Mouse (Mus musculus) lung, embryonic 14.5 days (tissue): ENCODE data around the gene Mrpl37. TPM values are rescaled to one million over a fixed set of nuclear protein-coding genes. Genes with fewer than 3 reads are reported as not detected.
"Not testable (repeated sequence)": the region's sequence is repeated elsewhere in the genome, so short reads cannot be mapped to it uniquely, and the experiment has no call there.

Experiments used
- ATAC-seq: fragments of 200-750 bp; cut with Nextera tagmentation; 2 replicates; pipeline ENCODE4 v1.8.0; 2017; ENCODE audit warnings: mild to moderate bottlenecking, moderate TSS enrichment, moderate library complexity; ENCODE audit not compliant: insufficient read depth
- DNase-seq: peaks from one replicate; pipeline ENCODE4 v3.0.0-alpha.2; 2015
- H3K27ac ChIP-seq: fragments of 300-500 bp; sonication (generic); 2 replicates; pipeline ENCODE4 v1.5.1; 2014; ENCODE audit warnings: low read depth, mild to moderate bottlenecking, moderate library complexity
- H3K27me3 ChIP-seq: fragments of 300-500 bp; sonication (generic); 2 replicates; pipeline ENCODE4 v1.6.1; 2014; ENCODE audit warnings: low read length, control low read depth; ENCODE audit not compliant: insufficient read depth
- H3K36me3 ChIP-seq: fragments of 300-500 bp; sonication (generic); 2 replicates; pipeline ENCODE4 v1.6.1; 2014; ENCODE audit warnings: control low read depth; ENCODE audit not compliant: insufficient read depth
- H3K4me1 ChIP-seq: fragments of 300-500 bp; sonication (generic); 2 replicates; pipeline ENCODE4 v1.6.1; 2014; ENCODE audit warnings: antibody characterized with exemption, control low read depth; ENCODE audit not compliant: insufficient read depth
- H3K4me2 ChIP-seq: fragments of 300-500 bp; sonication (generic); 2 replicates; pipeline ENCODE4 v1.6.1; 2014; ENCODE audit warnings: mild to moderate bottlenecking
- H3K4me3 ChIP-seq: fragments of 300-500 bp; sonication (generic); 2 replicates; pipeline ENCODE4 v1.5.1; 2014; ENCODE audit warnings: low read depth, low read length
- H3K9ac ChIP-seq: fragments of 300-500 bp; sonication (generic); 2 replicates; pipeline ENCODE4 v1.6.1; 2014
- H3K9me3 ChIP-seq: fragments of 300-500 bp; sonication (generic); 2 replicates; pipeline ENCODE4 v1.6.1; 2016; ENCODE audit warnings: low read depth, low read length, control low read depth
- CTCF ChIP-seq: IDR thresholded peaks from 2 replicates; pipeline ENCODE4 v1.5.1; 2016; ENCODE audit warnings: antibody characterized with exemption, low read depth
- WGBS: fragments of 180-500 bp; shearing (Covaris S2); extraction: QIAGEN DNeasy Blood & Tissue Kit; methylation state at CpG from one replicate; pipeline ENCODE4 v1.1.7; 2014; 5-methylcytosine and 5-hydroxymethylcytosine counted together
- polyA plus RNA-seq: library from polyadenylated mRNA; unstranded; fragments of >200 nt; fragmentation: Nextera tagmentation; extraction: Ambion mirVana; gene quantifications from 2 replicates; pipeline ENCODE4 v1.2.1, GENCODE M21; 2014

The Mrpl37 gene
- polyA plus RNA-seq, result 106 and 115 TPM in 2 replicates

GRCm38 (mm10) chr4:107066252-107067124, at the start of gene Mrpl37, which contains the start of gene Cyb5rl:
Mrpl37 (minus strand) TSS chr4:107066868.
Cyb5rl (plus strand) TSS chr4:107066988.
- Histone ChIP-seq H3K9ac (peak within 1 kb of the TSS; percentile 84), H3K4me2 (peak within 1 kb of the TSS; percentile 96), H3K4me1 (peaks cover 4% of the 10 kb centered on the region; the same call in 1 of the 2 replicates), H3K27ac (peak within 1 kb of the TSS; percentile 46), H3K9me3 (no peaks in the 10 kb centered on the region), H3K36me3 (peaks cover 33% of the 10 kb centered on the region), H3K4me3 (peak within 1 kb of the TSS; percentile 95), H3K27me3 (no peaks in the 10 kb centered on the region)
- peak; percentile 99 for DNase-seq
- ATAC-seq, result peak; percentile 99
- TF ChIP-seq CTCF, result no peak
- WGBS, result under 1% methylated on average over 60 of the region's 60 CpGs

GRCm38 (mm10) chr4:107114278-107114677, 47.6 kb upstream of the Mrpl37 start:
- no peaks in the 10 kb centered on the region for H3K9me3 ChIP-seq
- H3K4me1 ChIP-seq, result peaks cover 2% of the 10 kb centered on the region; the same call in 1 of the 2 replicates
- no peak overlapping the region for H3K4me2 ChIP-seq
- DNase-seq (no peak), ATAC-seq (no peak)
- no peak for TF ChIP-seq CTCF
- WGBS, result 20% methylated on average over 8 of the region's 8 CpGs
- H3K27ac ChIP-seq, result no peak overlapping the region
- no peak overlapping the region for H3K9ac ChIP-seq
- H3K4me3 ChIP-seq, result no peak overlapping the region
- no peaks in the 10 kb centered on the region for H3K27me3 ChIP-seq
- no peaks in the 10 kb centered on the region for H3K36me3 ChIP-seq

GRCm38 (mm10) chr4:107109181-107109580, 42.5 kb upstream of the Mrpl37 start:
- DNase-seq, H3K9me3 ChIP-seq, H3K27me3 ChIP-seq, H3K27ac ChIP-seq, ATAC-seq, H3K36me3 ChIP-seq, H3K9ac ChIP-seq, H3K4me3 ChIP-seq, H3K4me2 ChIP-seq, H3K4me1 ChIP-seq: not testable (repeated sequence)
- 88% methylated on average over 6 of the region's 6 CpGs for WGBS

GRCm38 (mm10) chr4:107108291-107108731, 41.6 kb upstream of the Mrpl37 start:
- H3K9me3 ChIP-seq, result no peaks in the 10 kb centered on the region
- H3K27ac ChIP-seq, result 0 out of 2 replicates have a peak overlapping the region, but pooled peaks have one; percentile 12
- WGBS, result 27% methylated on average over 13 of the region's 13 CpGs
- ATAC-seq (no peak), DNase-seq (peak; percentile 31)
- peak overlapping the region; percentile 29; the same call in 1 of the 2 replicates for H3K9ac ChIP-seq
- H3K36me3 ChIP-seq, result no peaks in the 10 kb centered on the region
- H3K4me3 ChIP-seq, result no peak overlapping the region
- 0 out of 2 replicates have a peak, but pooled peaks cover 3% of the 10 kb centered on the region for H3K4me1 ChIP-seq
- H3K27me3 ChIP-seq, result no peaks in the 10 kb centered on the region
- no peak for TF ChIP-seq CTCF
- peak overlapping the region; percentile 25; the same call in 1 of the 2 replicates for H3K4me2 ChIP-seq

GRCm38 (mm10) chr4:107106777-107107176, 40.1 kb upstream of the Mrpl37 start:
- Histone ChIP-seq H3K27me3 (no peaks in the 10 kb centered on the region), H3K9ac (no peak overlapping the region), H3K27ac (no peak overlapping the region), H3K4me3 (no peak overlapping the region), H3K9me3 (no peaks in the 10 kb centered on the region), H3K4me2 (no peak overlapping the region), H3K4me1 (0 out of 2 replicates have a peak, but pooled peaks cover 3% of the 10 kb centered on the region), H3K36me3 (no peaks in the 10 kb centered on the region)
- ATAC-seq, result no peak
- TF ChIP-seq CTCF, result no peak
- no peak for DNase-seq
- 84% methylated on average over 16 of the region's 16 CpGs for WGBS

GRCm38 (mm10) chr4:107102220-107102619, 35.6 kb upstream of the Mrpl37 start:
- Histone ChIP-seq H3K9me3 (no peaks in the 10 kb centered on the region), H3K4me1 (no peaks in the 10 kb centered on the region), H3K27ac (no peak overlapping the region), H3K4me3 (no peak overlapping the region), H3K36me3 (no peaks in the 10 kb centered on the region), H3K9ac (no peak overlapping the region), H3K27me3 (no peaks in the 10 kb centered on the region), H3K4me2 (no peak overlapping the region)
- no peak for DNase-seq
- WGBS, result 51% methylated on average over 8 of the region's 8 CpGs
- ATAC-seq, result no peak
- no peak for TF ChIP-seq CTCF

GRCm38 (mm10) chr4:107098791-107099525, 32.3 kb upstream of the Mrpl37 start:
- 77% methylated on average over 17 of the region's 17 CpGs for WGBS
- H3K4me3 ChIP-seq, result no peak overlapping the region
- H3K27ac ChIP-seq, result no peak overlapping the region
- ATAC-seq (no peak), DNase-seq (no peak)
- TF ChIP-seq CTCF, result no peak
- H3K4me1 ChIP-seq, result no peaks in the 10 kb centered on the region
- no peak overlapping the region for H3K4me2 ChIP-seq
- H3K36me3 ChIP-seq, result no peaks in the 10 kb centered on the region
- no peak overlapping the region for H3K9ac ChIP-seq
- H3K27me3 ChIP-seq, result no peaks in the 10 kb centered on the region
- H3K9me3 ChIP-seq, result no peaks in the 10 kb centered on the region
